Mouse (Mus musculus) CD4-positive naive resting alpha-beta T cell, adult 57 days (primary cell): ENCODE results near the gene 1700024P04Rik. TPM values are rescaled to one million over a fixed set of nuclear protein-coding genes. Genes with fewer than 3 reads are reported as not detected.

Experiments used
- total RNA-seq: library from RNA; stranded (reverse); gene quantifications from one replicate; pipeline ENCODE4 v1.2.4, GENCODE M21; 2023

The 1700024P04Rik gene
- total RNA-seq, result not detected

DNA sequence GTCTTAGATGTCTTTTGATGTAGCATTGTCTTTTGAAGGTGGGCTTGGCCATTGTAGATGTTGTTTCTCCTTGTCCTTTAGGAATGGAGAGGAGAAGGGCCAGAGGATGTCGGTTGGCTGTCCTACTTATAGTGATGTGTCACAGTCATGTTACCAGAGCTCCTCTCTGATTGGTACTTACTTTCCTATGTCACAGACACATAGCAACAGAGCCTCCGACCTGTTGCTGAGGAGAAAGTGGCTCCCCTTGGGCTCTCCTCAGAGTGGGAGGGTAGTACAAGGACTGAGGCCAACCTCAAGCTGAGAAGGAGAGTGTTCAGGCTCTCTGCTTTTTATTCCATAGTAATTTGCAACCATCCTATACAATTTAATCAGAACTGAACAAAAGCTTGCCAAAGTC is at the start of gene 1700024P04Rik:
1700024P04Rik (minus strand) TSS at position 101 of the 400 bp plus-strand sequence.

Other genes with a start within 250 kb of the 1700024P04Rik start
- 61.7 TPM for gene Fcho2, start 169.1 kb downstream of the 1700024P04Rik start, total RNA-seq
- gene Tnpo1, start 58.2 kb downstream of the 1700024P04Rik start, total RNA-seq, result 91.5 TPM
- gene Zfp366, start 200.3 kb upstream of the 1700024P04Rik start, total RNA-seq, result 0.68 TPM